Mouse (Mus musculus) lung, adult 2 months (tissue): Measurements from ENCODE around the gene Rspry1. TPM values are rescaled to one million over a fixed set of nuclear protein-coding genes. Genes with fewer than 3 reads are reported as not detected.

Experiments used
- DNase-seq: peaks from one replicate; pipeline ENCODE4 v3.0.0; 2022
- H3K4me1 ChIP-seq: fragments of 200-500 bp; 2 replicates; pipeline ENCODE4 v1.6.1; 2011; ENCODE audit warnings: low read length; ENCODE audit not compliant: control insufficient read depth, insufficient read depth
- H3K4me3 ChIP-seq: fragments of 200-500 bp; replicated peaks from 2 replicates; pipeline ENCODE3; 2011; ENCODE audit warnings: low read depth, mild to moderate bottlenecking, control low read depth, low read length; ENCODE audit errors: extremely low read depth
- CTCF ChIP-seq: fragments of 200-500 bp; IDR thresholded peaks from 2 replicates; pipeline ENCODE4 v1.5.1; 2011; ENCODE audit warnings: mild to moderate bottlenecking, low read length, control low read depth; ENCODE audit not compliant: insufficient read depth
- POLR2A ChIP-seq: fragments of 200-500 bp; IDR thresholded peaks from 2 replicates; pipeline ENCODE4 v1.6.1; 2011; ENCODE audit warnings: low read depth, mild to moderate bottlenecking, control low read depth, low read length, borderline replicate concordance; ENCODE audit errors: extremely low read depth
- WGBS: fragments of 180-500 bp; shearing (Covaris S2); methylation state at CpG from one replicate; pipeline ENCODE4 v1.1.7; 2018; 5-methylcytosine and 5-hydroxymethylcytosine counted together
- polyA plus RNA-seq: library from polyadenylated mRNA; depleted of rRNA; stranded (reverse); fragments of >200 nt; gene quantifications from 2 replicates; pipeline ENCODE4 v1.2.3, GENCODE M21; 2012; rRNA removed

Gene Rspry1
- polyA plus RNA-seq, result 5.3 and 7.8 TPM in 2 replicates

DNA sequence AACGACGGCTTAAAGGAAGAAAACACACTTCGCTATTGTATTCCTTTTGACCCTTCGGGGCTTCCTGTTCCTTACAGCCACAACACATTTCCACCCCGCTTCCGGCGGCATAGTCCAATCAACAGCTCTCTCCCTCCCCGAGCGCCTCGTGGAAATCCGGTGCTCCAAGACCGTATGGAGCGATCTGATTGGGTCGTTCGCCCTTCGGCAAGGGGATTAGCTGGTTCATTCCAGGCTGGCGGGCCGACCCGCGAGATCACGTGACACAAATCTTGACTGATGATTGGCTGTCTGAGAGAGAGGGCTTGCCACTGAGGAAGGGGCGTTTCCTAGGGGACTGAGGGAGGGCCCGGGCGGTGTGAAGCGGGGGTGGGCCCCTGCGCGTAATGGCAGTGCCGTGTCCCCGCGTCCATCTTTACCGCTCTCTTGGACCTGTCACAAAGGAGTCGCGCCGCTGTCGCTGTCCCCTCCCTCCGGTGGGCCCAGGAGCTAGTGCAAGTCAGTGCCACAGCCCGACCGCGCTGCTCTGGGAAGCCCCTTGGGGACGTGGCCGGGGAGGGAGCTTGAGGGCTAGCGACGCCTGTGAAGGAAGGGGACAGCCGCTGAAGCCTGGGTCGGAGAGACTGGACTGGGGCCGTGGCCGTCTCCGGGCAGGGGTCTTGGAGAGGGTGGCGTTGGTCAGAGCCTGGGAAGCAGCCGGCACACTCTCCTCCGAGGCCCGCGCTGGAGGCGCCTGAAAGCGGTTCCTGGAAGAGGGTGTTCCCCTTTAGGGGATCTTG, at the start of gene Rspry1, which contains the start of gene Fam192a:
Rspry1 (plus strand) TSS at position 331 of the 779 bp plus-strand sequence.
Fam192a (minus strand) TSS at position 391 of the 779 bp plus-strand sequence.
- under 1% methylated on average over 55 of the region's 55 CpGs for WGBS
- DNase-seq, result peak; percentile 98
- Histone ChIP-seq H3K4me3 (peak within 1 kb of the TSS; percentile 99), H3K4me1 (peaks cover 3% of the 10 kb centered on the region; the same call in 1 of the 2 replicates)
- TF ChIP-seq POLR2A (peak; percentile 88), CTCF (no peak)

DNA sequence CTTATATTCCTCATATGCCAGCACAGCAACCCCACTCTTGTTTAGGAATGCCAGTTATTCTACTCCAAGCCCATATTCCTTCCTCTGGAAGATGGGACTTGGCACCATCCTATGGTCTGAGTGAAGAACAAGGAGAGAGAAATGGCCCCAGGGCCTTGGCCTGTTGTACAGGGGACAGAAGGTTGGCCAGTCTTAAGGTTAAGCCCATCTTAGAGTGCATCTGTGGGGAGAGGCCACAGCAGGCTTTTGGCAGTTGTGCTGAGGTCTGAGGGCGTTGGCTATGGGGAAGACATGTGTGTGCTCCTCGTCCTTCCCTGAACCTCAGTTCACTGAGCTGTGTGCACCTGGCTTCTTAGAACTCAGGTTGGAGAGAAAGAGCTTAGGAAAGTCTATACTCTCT, 49.0 kb upstream of the Rspry1 start:
- WGBS, result 87% methylated on average over 2 of the region's 2 CpGs
- no peak for DNase-seq
- no peak overlapping the region for H3K4me3 ChIP-seq
- TF ChIP-seq CTCF (no peak), POLR2A (no peak)
- H3K4me1 ChIP-seq, result no peaks in the 10 kb centered on the region

DNA sequence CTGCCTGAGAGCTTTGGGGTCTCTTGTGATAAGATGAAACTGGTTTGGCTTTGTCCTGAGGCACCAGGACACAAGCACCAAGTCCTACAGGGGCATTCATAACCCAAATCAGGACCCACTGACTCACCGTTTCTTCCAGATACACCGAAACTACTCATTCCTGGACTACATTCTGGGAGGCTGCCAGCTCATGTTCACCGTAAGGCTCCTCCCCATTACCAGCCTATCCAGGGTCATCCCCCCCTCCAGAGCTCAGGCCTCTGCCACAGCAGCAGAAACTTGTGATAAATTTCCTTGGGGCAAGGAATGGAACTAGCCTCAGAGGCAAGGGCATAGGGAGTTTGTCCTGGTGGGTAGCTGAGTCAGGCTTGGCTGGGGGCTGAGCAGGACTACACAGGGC, 44.5 kb upstream of the Rspry1 start:
- DNase-seq, result no peak
- Histone ChIP-seq H3K4me3 (no peak overlapping the region), H3K4me1 (no peaks in the 10 kb centered on the region)
- no peak for TF ChIP-seq CTCF
- TF ChIP-seq POLR2A, result no peak
- 86% methylated on average over 3 of the region's 3 CpGs for WGBS

DNA sequence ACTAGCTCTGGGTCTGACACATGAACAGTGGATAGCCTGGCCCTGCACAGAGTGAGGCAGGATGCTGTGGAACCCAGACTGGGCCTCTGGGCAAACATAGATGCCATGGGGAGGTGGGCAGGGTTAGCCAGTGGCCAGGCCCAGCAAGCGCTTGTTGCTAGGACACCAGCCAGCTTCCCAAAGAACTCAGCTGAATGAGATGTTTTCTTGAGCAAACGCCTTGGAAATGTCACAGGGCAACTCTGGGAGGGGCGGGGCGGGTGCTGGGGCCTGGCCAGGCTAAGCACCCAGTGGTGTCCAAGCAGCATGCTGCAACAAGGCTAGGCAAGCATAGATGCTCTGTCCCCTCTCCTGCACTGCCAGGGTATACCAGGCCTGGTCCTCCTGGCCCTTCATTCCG, 40.5 kb upstream of the Rspry1 start:
- TF ChIP-seq POLR2A (no peak), CTCF (no peak)
- WGBS, result 74% methylated on average over 5 of the region's 5 CpGs
- no peak for DNase-seq
- Histone ChIP-seq H3K4me3 (no peak overlapping the region), H3K4me1 (no peaks in the 10 kb centered on the region)

- Histone ChIP-seq H3K4me1 (no peaks in the 10 kb centered on the region), H3K4me3 (no peak overlapping the region)
- no peak for DNase-seq
- TF ChIP-seq CTCF (no peak), POLR2A (no peak)
Observed at GRCm38 (mm10) chr8:94564421-94564820, 37.3 kb upstream of the Rspry1 start.

DNA sequence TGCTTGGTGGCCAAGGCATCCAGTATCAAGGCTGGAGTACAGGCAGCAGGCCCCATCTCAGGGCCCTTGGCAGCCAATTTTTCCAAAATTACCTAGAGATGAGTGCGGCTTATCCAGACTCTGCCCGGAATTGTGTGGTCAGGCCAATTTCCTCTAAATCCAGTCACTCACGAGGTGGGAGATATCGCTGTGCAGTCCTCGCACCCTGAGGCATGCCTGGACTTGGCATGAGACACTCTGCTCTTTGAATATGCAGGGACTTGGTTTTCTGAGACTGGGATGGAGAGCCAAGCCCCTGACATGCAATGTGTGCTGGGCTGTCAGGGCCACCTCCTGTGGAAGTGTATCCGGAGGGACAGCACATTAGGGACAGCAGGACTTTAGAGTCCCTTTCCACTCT, 35.7 kb upstream of the Rspry1 start:
- 79% methylated on average over 6 of the region's 6 CpGs for WGBS
- no peak overlapping the region for H3K4me3 ChIP-seq
- no peak for TF ChIP-seq CTCF
- no peak for TF ChIP-seq POLR2A
- no peaks in the 10 kb centered on the region for H3K4me1 ChIP-seq
- no peak for DNase-seq

- Histone ChIP-seq H3K4me1 (no peaks in the 10 kb centered on the region), H3K4me3 (no peak overlapping the region)
- 64% methylated on average over 15 of the region's 15 CpGs for WGBS
- TF ChIP-seq POLR2A (no peak), CTCF (no peak)
- no peak for DNase-seq
Observed at GRCm38 (mm10) chr8:94566446-94567158, 35.1 kb upstream of the Rspry1 start.

DNA sequence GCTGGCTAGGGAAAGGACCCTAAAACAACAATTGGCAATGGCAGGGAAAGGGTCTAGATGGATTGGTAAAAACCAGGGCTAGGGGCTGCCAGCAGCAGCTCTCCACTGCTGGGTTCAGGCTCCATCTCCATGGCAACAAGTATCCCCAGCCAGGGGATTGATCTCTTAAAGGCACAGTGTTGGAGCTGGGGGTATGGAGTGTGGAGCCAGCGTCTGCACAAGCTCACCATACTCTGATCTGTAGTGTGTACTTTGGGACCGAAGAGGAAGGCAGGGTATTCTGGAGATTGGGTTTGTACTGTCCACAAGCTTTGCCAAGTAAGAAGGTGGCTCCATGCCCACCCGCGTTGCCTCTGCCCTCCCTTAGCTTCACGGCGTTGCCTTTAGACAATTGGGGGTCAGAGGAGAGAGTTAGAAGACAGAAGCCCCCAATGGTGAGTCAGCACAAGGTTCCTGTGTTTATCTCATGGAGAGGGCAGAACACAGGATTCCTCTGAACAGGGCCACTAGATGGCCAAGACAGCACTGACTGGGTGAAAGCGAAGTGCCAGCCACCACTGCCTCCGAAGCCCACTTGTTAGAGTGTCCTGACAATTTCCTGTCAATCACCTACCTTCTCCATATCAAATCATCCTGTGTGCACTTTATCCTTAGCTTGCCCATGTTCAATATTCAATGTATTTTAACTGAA, 34.4 kb upstream of the Rspry1 start:
- no peak for DNase-seq
- no peak overlapping the region for H3K4me3 ChIP-seq
- no peaks in the 10 kb centered on the region for H3K4me1 ChIP-seq
- 72% methylated on average over 8 of the region's 8 CpGs for WGBS
- TF ChIP-seq CTCF (no peak), POLR2A (no peak)

GRCm38 (mm10) chr8:94568098-94568497, 33.6 kb upstream of the Rspry1 start:
- no peaks in the 10 kb centered on the region for H3K4me1 ChIP-seq
- 86% methylated on average over 8 of the region's 8 CpGs for WGBS
- TF ChIP-seq CTCF (no peak), POLR2A (no peak)
- DNase-seq, result no peak
- H3K4me3 ChIP-seq, result no peak overlapping the region
